Mouse (Mus musculus): Measurements from ENCODE around the gene Clpb.

Gene Clpb

DNA sequence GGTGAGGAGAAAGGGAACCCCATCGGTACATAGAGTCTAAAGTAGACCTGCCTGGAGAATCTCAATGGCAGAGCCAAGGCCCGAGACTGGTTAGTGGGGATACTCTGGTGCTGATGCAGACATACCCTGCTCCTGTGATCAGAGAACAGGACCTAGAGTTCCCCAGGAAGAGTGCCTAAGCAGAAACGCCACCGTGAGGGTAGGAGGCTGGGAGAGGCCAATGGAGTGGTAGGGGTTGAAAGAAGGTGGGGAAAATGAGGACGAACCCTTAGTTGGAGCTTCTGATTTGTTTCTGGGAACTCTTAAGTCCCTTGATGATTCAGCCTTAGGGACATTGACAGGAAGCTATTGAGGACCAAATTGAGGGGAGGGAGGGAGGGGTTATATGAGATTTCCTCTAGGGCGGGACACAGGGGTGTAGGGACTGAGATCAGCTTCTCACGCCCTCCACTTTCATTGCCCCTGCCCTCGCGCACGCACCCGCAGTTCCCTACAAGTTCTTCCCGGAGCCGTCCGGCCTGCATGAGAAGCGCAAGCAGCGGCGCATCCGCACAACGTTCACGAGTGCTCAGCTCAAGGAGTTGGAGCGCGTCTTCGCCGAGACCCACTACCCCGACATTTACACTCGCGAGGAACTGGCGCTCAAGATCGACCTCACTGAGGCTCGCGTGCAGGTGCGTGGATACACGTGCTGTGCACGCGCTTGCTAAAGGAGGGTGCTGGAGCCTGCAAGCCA is 157.0 kb downstream of the Clpb start:
- DNase-seq (ENCODE audit: low read depth, low spot score) = no peak

- no peak for DNase-seq (ENCODE audit: low read depth, low spot score)
Observed at GRCm38 (mm10) chr7:101821571-101822501, 158.4 kb downstream of the Clpb start.

DNA sequence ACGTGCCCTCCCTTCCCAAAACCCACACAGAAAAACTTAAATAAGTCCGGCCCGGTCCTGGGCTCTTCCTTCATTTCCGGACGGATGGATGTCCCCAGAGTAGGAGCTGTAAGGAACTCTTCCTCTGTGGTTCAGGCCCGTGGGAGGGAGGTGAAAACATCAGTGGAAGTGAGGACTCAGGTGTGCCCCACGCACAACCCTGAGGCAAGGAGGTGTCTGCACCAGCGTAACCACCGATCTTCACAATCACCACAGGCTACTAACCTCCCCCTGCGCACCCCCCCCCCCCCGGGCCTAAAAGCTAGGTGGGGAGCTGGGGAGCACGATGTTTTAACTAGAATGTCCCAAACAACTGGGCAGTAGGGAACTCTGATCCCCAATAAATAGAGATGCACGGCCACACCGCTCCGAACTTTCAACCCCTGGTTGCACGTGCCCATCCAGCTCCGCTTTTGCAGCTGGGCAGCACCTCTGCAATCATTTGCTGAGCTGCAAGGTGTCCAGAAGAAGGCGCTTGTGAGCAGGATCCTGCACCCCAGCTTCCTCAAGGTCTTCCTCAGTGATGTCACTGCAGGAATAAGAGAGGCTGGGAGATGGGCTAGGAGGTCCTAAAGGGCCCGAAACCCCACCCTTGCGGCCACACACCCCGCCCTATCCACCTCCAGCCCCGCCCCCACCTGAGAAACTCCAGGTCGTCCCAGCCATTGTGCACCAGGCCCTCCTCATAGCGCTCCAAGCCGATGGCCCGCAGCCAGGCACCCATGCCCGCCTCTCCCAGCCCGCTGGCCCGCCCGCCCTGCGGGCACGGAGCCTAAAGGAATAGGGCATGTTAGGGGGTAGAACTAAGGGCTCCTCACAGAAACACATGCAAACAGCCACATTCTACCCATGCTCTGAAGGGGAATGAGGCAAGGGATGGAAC is 159.7 kb downstream of the Clpb start:
- no peak for DNase-seq (ENCODE audit: low read depth, low spot score)

DNA sequence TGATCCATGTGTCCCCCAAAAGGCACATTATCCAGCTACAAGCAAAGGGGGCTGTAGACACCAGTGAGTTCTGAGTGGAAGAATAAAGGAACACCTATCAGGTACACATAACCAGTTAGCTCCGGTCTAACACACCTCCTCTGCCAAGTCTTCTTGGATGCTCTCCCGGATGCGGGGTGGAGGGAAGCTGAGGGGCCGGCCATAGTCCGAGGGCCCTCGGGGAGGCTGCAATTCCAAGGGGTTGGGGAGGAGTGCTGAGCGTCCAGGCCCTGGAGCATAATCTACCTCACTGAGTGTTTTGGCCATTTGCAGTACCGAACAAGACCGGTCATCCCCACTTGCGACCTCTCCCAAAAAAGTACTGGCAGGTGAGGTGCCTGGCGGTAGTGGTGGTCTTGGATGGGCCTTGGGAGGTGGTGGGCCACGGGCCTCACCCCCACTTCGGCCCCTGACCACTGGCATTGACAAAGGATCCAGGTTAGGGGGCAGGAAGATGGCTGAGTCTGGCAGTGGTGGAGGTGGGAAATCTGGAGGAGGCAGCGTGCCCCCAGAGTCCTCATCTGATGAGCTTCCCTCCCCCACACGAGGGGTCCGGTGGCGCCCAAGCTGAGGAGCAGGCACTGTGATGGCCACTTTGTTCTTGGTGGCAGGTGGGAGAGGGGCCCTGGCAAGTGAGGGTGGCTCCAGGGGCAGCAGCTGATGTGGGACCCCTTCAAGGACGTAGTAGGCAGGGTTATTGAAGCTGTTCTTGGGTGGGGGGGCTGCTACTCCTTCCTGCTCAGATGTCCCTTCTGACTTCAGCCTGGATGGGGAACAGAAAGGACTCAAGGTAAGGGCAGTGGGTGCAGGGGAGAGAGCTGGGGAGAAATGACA is 160.6 kb downstream of the Clpb start:
- DNase-seq (ENCODE audit: low read depth, low spot score) = no peak

- no peak for DNase-seq (ENCODE audit: low read depth, low spot score)
Observed at GRCm38 (mm10) chr7:101830373-101830772, 166.9 kb downstream of the Clpb start.

GRCm38 (mm10) chr7:101831437-101831836 is 168.0 kb downstream of the Clpb start:
- no peak for DNase-seq (ENCODE audit: low read depth, low spot score)

- no peak for DNase-seq (ENCODE audit: low read depth, low spot score)
Observed at GRCm38 (mm10) chr7:101832372-101832771, 168.9 kb downstream of the Clpb start.

- no peak for DNase-seq (ENCODE audit: low read depth, low spot score)
Observed at GRCm38 (mm10) chr7:101833352-101833751, 169.9 kb downstream of the Clpb start.

DNA sequence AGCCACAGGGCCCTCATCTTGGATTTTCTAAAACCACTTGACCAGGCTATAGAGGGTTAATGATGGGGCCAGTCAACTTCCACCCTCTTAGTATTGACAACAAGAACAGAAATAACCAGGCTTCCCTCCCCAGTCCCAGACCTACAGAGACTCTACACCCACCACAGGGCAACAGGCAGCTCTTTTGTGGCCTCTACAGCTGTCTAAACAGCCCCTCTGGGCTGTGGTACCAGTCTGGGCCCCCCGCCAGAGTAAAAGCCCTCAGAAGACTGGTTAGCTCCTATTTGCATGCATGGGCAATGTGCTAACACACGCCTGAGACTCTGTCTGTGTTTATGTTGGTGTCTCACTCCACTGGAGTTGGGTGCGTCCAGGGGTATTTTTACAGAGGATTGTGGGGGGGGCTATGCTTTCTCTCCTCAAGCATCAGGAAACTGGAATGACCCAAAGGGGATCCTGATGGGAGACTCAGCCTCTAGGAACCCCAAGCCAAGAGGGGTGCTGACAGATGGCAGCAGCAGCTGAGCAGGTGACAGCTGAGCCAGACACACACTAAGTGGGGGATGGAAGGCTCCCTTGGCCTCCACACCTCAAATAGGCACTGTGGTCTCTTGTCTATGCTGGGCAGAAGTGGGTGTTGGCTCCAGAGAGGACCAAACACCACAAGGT is 170.6 kb downstream of the Clpb start:
- no peak for DNase-seq (ENCODE audit: low read depth, low spot score)

GRCm38 (mm10) chr7:101834903-101835302 is 171.5 kb downstream of the Clpb start:
- no peak for DNase-seq (ENCODE audit: low read depth, low spot score)

DNA sequence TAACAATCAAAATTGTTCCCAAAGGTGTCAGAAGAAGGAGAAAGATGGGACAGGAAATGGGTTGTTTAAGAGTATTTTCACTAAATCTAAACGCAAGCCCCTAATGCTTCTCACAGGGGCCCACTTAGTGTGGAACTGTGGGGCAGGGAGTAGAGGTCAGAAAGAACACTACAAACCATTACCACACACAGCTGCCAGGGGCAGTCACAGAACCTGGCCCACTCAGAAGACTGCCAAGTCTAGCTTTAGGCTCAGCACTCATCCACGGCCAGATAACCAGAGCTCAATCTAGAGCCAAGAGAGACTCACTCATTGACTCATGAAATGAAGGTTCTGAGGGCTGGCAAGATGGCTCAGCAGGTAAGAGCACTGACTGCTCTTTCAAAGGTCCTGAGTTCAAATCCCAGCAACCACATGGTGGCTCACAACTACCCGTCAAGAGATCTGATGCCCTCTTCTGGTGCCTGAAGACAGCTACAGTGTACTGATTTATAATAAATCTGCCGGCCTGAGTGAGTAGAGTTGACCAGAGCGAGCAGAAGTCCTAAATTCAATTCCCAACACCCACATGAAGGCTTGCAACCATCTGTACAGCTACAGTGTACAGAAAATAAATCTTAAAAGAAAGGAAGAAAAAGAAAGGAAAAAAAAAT is 172.2 kb downstream of the Clpb start:
- DNase-seq (ENCODE audit: low read depth, low spot score) = no peak

GRCm38 (mm10) chr7:101836271-101837153 is 173.1 kb downstream of the Clpb start:
- no peak for DNase-seq (ENCODE audit: low read depth, low spot score)

GRCm38 (mm10) chr7:101837154-101837605 is 173.7 kb downstream of the Clpb start:
- DNase-seq (ENCODE audit: low read depth, low spot score) = no peak

GRCm38 (mm10) chr7:101837606-101838471 is 174.4 kb downstream of the Clpb start, which contains the start of gene Inppl1:
TSS of gene Inppl1 (minus strand) at chr7:101838229.
- peak; percentile 51 for DNase-seq (ENCODE audit: low read depth, low spot score)

DNA sequence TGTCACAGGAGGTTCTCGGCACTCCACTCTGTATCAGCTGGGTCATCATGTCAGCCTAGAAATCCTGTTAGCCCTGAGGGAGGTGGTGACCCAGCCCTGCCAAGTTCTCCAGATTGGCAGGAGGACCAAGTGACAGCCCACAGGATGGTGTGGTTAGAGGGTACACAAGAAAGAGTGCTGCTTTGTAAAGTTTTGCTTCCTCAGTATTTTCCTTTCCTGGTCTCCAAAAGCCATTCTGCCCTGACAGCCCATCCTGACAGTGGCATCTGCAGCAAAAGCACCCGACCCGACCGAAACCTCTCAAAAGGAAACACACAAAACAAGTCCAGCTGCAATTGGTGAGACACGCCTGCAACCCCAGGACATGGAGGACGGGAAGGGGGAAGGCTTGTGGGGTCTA is 180.8 kb downstream of the Clpb start:
- no peak for DNase-seq (ENCODE audit: low read depth, low spot score)

Data from retina, adult 2 months (tissue).